Mouse (Mus musculus): ENCODE results near the gene Gm5072.
"Not testable (repeated sequence)": the region's sequence is repeated elsewhere in the genome, so short reads cannot be mapped to it uniquely, and the experiment has no call there.

Gm5072 gene

DNA sequence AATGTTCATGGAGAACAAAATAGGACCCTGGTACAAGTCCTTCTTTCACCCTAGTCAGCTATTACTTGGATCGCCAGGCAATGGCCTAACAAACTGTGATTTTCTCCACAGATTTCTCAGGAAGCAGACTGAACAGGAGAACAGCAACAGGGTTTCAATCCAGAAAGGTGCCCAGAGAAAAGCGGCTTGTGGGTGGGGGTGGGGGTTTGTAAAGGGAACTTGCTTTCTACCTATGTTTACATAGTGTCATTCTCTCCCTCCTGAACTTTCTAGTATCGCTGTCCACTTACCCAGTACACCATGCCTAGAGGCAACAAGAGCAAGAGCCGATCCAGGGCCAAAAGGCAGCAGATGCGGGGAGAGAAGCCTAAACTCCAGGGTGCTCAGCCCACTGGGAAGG lies at the start of gene Gm5072:
Gene Gm5072, plus strand, starts transcription at position 301 of the 400 bp plus-strand sequence.
- DNase-seq = not testable (repeated sequence)

All from right cerebral cortex, adult 18-20 months (tissue).